Mouse (Mus musculus) small intestine, adult 2 months (tissue): Measurements from ENCODE around the gene Slc30a3.

Source experiments
- CTCF ChIP-seq: fragments of 200-500 bp; IDR thresholded peaks from 2 replicates; pipeline ENCODE4 v1.5.1; 2012; ENCODE audit warnings: low read depth, mild to moderate bottlenecking, control low read depth, inconsistent platforms, low read length, moderate library complexity, mixed read lengths; ENCODE audit not compliant: insufficient replicate concordance, insufficient read length; ENCODE audit errors: extremely low read depth
- POLR2A ChIP-seq: fragments of 200-500 bp; IDR thresholded peaks from 2 replicates; pipeline ENCODE4 v1.6.1; 2012; ENCODE audit warnings: low read depth, mild to moderate bottlenecking, control low read depth, inconsistent platforms, low read length, moderate library complexity

GRCm38 (mm10) chr5:31136730-31137424, 28.8 kb upstream of the Slc30a3 start:
- TF ChIP-seq CTCF, result no peak
- no peak for TF ChIP-seq POLR2A
